Mouse (Mus musculus): ENCODE measurements around the gene Lrrc15. TPM values are rescaled to one million over a fixed set of nuclear protein-coding genes. Genes with fewer than 3 reads are reported as not detected.

Gene Lrrc15
- total and polyA plus RNA-seq, 3 experiments: not detected

GRCm38 (mm10) chr16:30304236-30304635 is 21.2 kb upstream of the Lrrc15 start (continued):
- TF ChIP-seq JUND (IDR thresholded peaks at IDR 0.05; ENCODE audit: low read depth, low read length): no peak
- no peak for TF ChIP-seq USF1 (IDR thresholded peaks at IDR 0.05; ENCODE audit: low read depth, low read length)

DNA sequence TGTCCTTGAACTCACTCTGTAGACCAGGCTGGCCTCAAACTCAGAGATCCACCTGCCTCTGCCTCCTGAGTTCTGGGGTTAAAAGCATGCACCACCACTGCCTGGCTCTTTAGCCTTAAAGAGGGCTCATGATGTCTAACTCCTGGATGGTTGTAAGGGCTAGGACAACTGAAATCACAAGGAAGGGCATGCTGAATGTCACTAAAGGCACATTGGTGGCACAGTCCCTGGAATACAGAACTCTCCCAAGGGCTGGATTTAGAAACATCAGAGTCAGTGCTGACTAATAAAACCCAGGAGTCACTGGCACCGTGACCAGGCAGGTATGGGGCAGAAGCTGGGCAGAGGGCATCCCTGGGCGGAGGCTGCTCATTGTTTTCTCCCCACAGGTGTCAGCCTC is 20.4 kb upstream of the Lrrc15 start:
- H3K27ac ChIP-seq (ENCODE audit: control insufficient read depth, low read depth, low read length): no peak overlapping the region
- H3K9me3 ChIP-seq (replicated peaks; ENCODE audit: insufficient read depth, low read length): no peaks in the 10 kb centered on the region
- peaks cover 13% of the 10 kb centered on the region for H3K79me2 ChIP-seq (ENCODE audit: control insufficient read depth, insufficient read depth, low read length, poor library complexity)
- TF ChIP-seq POLR2AphosphoS2 (IDR thresholded peaks at IDR 0.05; ENCODE audit: low read length) (0 out of 2 replicates have a peak, but pooled peaks have one; percentile 6), BHLHE40 (IDR thresholded peaks at IDR 0.05; ENCODE audit: borderline replicate concordance, low read depth, low read length) (no peak)
- peaks cover 0 to 6% of the 10 kb centered on the region in 2 experiments; a peak in 1 of 4 replicates for H3K36me3 ChIP-seq (ENCODE audit: control insufficient read depth in 1 of 2, insufficient read depth in 2 of 2, low read length in 2 of 2)
- DNase-seq (ENCODE audit: low read depth, low spot score): no peak
- H3K27me3 ChIP-seq (ENCODE audit: control insufficient read depth in 1 of 2, insufficient read depth in 2 of 2, low read length in 2 of 2): no peaks in the 10 kb centered on the region; a peak in 2 of 4 replicates
- no peak overlapping the region for H3K9ac ChIP-seq (ENCODE audit: control insufficient read depth, low read depth, low read length, poor library complexity, severe bottlenecking)
- H3K4me3 ChIP-seq (ENCODE audit: control insufficient read depth in 1 of 2, insufficient read depth in 1 of 2, low read depth in 2 of 2, low read length in 2 of 2): no peak overlapping the region
- peaks cover 0 to 12% of the 10 kb centered on the region in 2 experiments; a peak in 2 of 4 replicates for H3K4me1 ChIP-seq (ENCODE audit: control insufficient read depth in 1 of 2, insufficient read depth in 2 of 2, low read length in 2 of 2)

DNA sequence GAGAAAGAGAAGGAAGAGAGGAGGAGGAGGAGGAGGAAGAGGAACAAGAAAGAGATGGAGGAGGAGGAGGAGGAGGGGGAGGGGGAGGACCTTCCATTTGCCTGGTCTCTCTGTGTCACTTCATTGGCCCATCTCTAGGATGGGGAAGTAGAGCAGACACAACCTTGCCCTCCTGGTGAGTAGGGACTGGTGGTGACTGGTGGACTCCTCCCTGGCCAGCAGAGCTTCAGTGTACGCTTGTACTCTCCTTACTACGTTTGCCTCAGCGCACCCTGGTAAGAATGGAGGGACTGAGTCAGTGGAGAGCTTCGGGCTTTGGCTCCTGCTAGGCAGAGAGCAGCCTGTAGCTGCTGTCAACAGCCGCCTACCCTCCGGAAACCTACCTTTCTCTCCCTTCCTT is 19.6 kb upstream of the Lrrc15 start:
- TF ChIP-seq HCFC1 (IDR thresholded peaks at IDR 0.05; ENCODE audit: low read depth, low read length): no peak
- TF ChIP-seq ELF1 (IDR thresholded peaks at IDR 0.05; ENCODE audit: low read depth, low read length): no peak
- TF ChIP-seq ETS1 (IDR thresholded peaks at IDR 0.05; ENCODE audit: low read depth, low read length): no peak
- TF ChIP-seq KAT2A (conservative IDR thresholded peaks at IDR 0.05; ENCODE audit: low read depth, low read length): no peak
- TF ChIP-seq POLR2A (IDR thresholded peaks at IDR 0.05; ENCODE audit: control insufficient read depth in 1 of 2, insufficient read depth in 1 of 2, low read depth in 1 of 2, low read length in 2 of 2, poor library complexity in 1 of 2): no peak
- TF ChIP-seq BHLHE40 (IDR thresholded peaks at IDR 0.05; ENCODE audit: borderline replicate concordance, low read depth, low read length): no peak
- TF ChIP-seq MXI1 (IDR thresholded peaks at IDR 0.05; ENCODE audit: low read depth, low read length): no peak
- no peak for TF ChIP-seq MAZ (IDR thresholded peaks at IDR 0.05; ENCODE audit: low read depth, low read length)
- no peak for TF ChIP-seq JUND (IDR thresholded peaks at IDR 0.05; ENCODE audit: low read depth, low read length)
- TF ChIP-seq GABPA (IDR thresholded peaks at IDR 0.05; ENCODE audit: low read depth, low read length): no peak
- no peak for TF ChIP-seq EP300 (IDR thresholded peaks at IDR 0.05; ENCODE audit: low read depth in 1 of 2, low read length in 2 of 2)
- Histone ChIP-seq H3K9me3 (replicated peaks; ENCODE audit: insufficient read depth, low read length) (no peaks in the 10 kb centered on the region), H3K4me1 (ENCODE audit: control insufficient read depth in 1 of 2, insufficient read depth in 2 of 2, low read length in 2 of 2) (peaks cover 0 to 5% of the 10 kb centered on the region in 2 experiments; a peak in 2 of 4 replicates), H3K36me3 (ENCODE audit: control insufficient read depth in 1 of 2, insufficient read depth in 2 of 2, low read length in 2 of 2) (no peaks in the 10 kb centered on the region), H3K27me3 (ENCODE audit: control insufficient read depth in 1 of 2, insufficient read depth in 2 of 2, low read length in 2 of 2) (peaks cover 0 to 2% of the 10 kb centered on the region in 2 experiments; a peak in 2 of 4 replicates), H3K27ac (ENCODE audit: control insufficient read depth, low read depth, low read length) (no peak overlapping the region), H3K9ac (ENCODE audit: control insufficient read depth, low read depth, low read length, poor library complexity, severe bottlenecking) (no peak overlapping the region), H3K79me2 (ENCODE audit: control insufficient read depth, insufficient read depth, low read length, poor library complexity) (peaks cover 5% of the 10 kb centered on the region; the same call in 1 of the 2 replicates), H3K4me3 (ENCODE audit: control insufficient read depth in 1 of 2, insufficient read depth in 1 of 2, low read depth in 2 of 2, low read length in 2 of 2) (no peak overlapping the region)
- peak; percentile 67 for DNase-seq (ENCODE audit: low read depth, low spot score)

Data from MEL (cell line).